Mouse (Mus musculus): Measurements from ENCODE around the gene Gimap9. TPM values are rescaled to one million over a fixed set of nuclear protein-coding genes. Genes with fewer than 3 reads are reported as not detected.

Gimap9 gene
- polyA plus RNA-seq (2015; fragmentation: Nextera tagmentation; extraction: Ambion mirVana) = 1.5 and 1.7 TPM in 2 replicates

GRCm38 (mm10) chr6:48675931-48676859, at the start of gene Gimap9:
Gene Gimap9 (plus strand): TSS chr6:48676129.
- H3K4me2 ChIP-seq = peak within 1 kb of the TSS; percentile 31
- H3K4me3 ChIP-seq = peak within 1 kb of the TSS; percentile 9; the same call in 1 of the 2 replicates
- H3K27me3 ChIP-seq (replicated peaks) = no peaks in the 10 kb centered on the region
- 0 out of 2 replicates have a peak, but pooled peaks cover 2% of the 10 kb centered on the region for H3K4me1 ChIP-seq
- WGBS = 23% methylated on average over 11 of the region's 13 CpGs
- H3K9ac ChIP-seq = no peak within 1 kb of the TSS
- H3K36me3 ChIP-seq (replicated peaks) = no peaks in the 10 kb centered on the region
- H3K9me3 ChIP-seq = no peaks in the 10 kb centered on the region
- H3K27ac ChIP-seq = no peak within 1 kb of the TSS
- ATAC-seq (replicated peaks) = no peak

- peaks cover 26% of the 10 kb centered on the region for H3K4me1 ChIP-seq
- H3K27me3 ChIP-seq (replicated peaks) = peaks cover 17% of the 10 kb centered on the region
- peak within 1 kb of the TSS; percentile 92 for H3K4me2 ChIP-seq
- H3K9ac ChIP-seq = peak within 1 kb of the TSS; percentile 44
- WGBS = 26% methylated on average over 8 of the region's 8 CpGs
- ATAC-seq (replicated peaks) = no peak
- no peaks in the 10 kb centered on the region for H3K9me3 ChIP-seq
- peak within 1 kb of the TSS; percentile 54 for H3K4me3 ChIP-seq
- H3K36me3 ChIP-seq (replicated peaks) = no peaks in the 10 kb centered on the region
- H3K27ac ChIP-seq = no peak within 1 kb of the TSS
These were observed 49.5 kb upstream of the Gimap9 start, which contains the start of gene AI854703 for GRCm38 (mm10) chr6:48626464-48626863. Gene AI854703 (plus strand): TSS chr6:48626764.

GRCm38 (mm10) chr6:48626984-48627383, 48.9 kb upstream of the Gimap9 start:
- H3K27me3 ChIP-seq (replicated peaks) = peaks cover 17% of the 10 kb centered on the region
- no peak overlapping the region for H3K27ac ChIP-seq
- H3K4me1 ChIP-seq = peaks cover 26% of the 10 kb centered on the region
- peak overlapping the region; percentile 92 for H3K4me2 ChIP-seq
- WGBS = under 1% methylated on average over 32 of the region's 32 CpGs
- H3K9ac ChIP-seq = peak overlapping the region; percentile 44
- H3K4me3 ChIP-seq = peak overlapping the region; percentile 54
- ATAC-seq (replicated peaks) = peak; percentile 59
- H3K9me3 ChIP-seq = no peaks in the 10 kb centered on the region
- no peaks in the 10 kb centered on the region for H3K36me3 ChIP-seq (replicated peaks)

- H3K4me2 ChIP-seq = peak overlapping the region; percentile 92
- H3K4me1 ChIP-seq = peaks cover 26% of the 10 kb centered on the region
- H3K36me3 ChIP-seq (replicated peaks) = no peaks in the 10 kb centered on the region
- H3K9ac ChIP-seq = peak overlapping the region; percentile 44
- 2% methylated on average over 7 of the region's 7 CpGs for WGBS
- H3K27ac ChIP-seq = no peak overlapping the region
- peak overlapping the region; percentile 54 for H3K4me3 ChIP-seq
- peaks cover 17% of the 10 kb centered on the region for H3K27me3 ChIP-seq (replicated peaks)
- no peaks in the 10 kb centered on the region for H3K9me3 ChIP-seq
- ATAC-seq (replicated peaks) = no peak
These were observed 48.4 kb upstream of the Gimap9 start for GRCm38 (mm10) chr6:48627511-48627924.

- Histone ChIP-seq H3K27me3 (replicated peaks) (peaks cover 17% of the 10 kb centered on the region), H3K36me3 (replicated peaks) (no peaks in the 10 kb centered on the region)
- 73% methylated on average over 3 of the region's 3 CpGs for whole genome bisulfite sequencing
These were observed 47.6 kb upstream of the Gimap9 start for GRCm38 (mm10) chr6:48628377-48628776.

GRCm38 (mm10) chr6:48628808-48629660, 46.9 kb upstream of the Gimap9 start:
- H3K4me1 ChIP-seq = peaks cover 26% of the 10 kb centered on the region
- H3K9me3 ChIP-seq = no peaks in the 10 kb centered on the region
- H3K27me3 ChIP-seq (replicated peaks) = peaks cover 17% of the 10 kb centered on the region
- peak overlapping the region; percentile 80 for H3K4me2 ChIP-seq
- 16% methylated on average over 54 of the region's 54 CpGs for WGBS
- peak overlapping the region; percentile 56 for H3K9ac ChIP-seq
- H3K27ac ChIP-seq = peak overlapping the region; percentile 74
- peak; percentile 78 for ATAC-seq (replicated peaks)
- peak overlapping the region; percentile 53 for H3K4me3 ChIP-seq
- H3K36me3 ChIP-seq (replicated peaks) = no peaks in the 10 kb centered on the region

More at GRCm38 (mm10) chr6:48628377-48628776, 47.6 kb upstream of the Gimap9 start:
- H3K9me3 ChIP-seq = no peaks in the 10 kb centered on the region
- H3K4me2 ChIP-seq = peak overlapping the region; percentile 80; the same call in 1 of the 2 replicates
- H3K4me3 ChIP-seq = no peak overlapping the region
- no peak for ATAC-seq (replicated peaks)
- H3K27ac ChIP-seq = no peak overlapping the region
- H3K4me1 ChIP-seq = peaks cover 26% of the 10 kb centered on the region
- H3K9ac ChIP-seq = no peak overlapping the region

- peak overlapping the region; percentile 80 for H3K4me2 ChIP-seq
- H3K4me3 ChIP-seq = peak overlapping the region; percentile 53
- H3K27ac ChIP-seq = peak overlapping the region; percentile 74
- no peaks in the 10 kb centered on the region for H3K36me3 ChIP-seq (replicated peaks)
- peak overlapping the region; percentile 56 for H3K9ac ChIP-seq
- H3K9me3 ChIP-seq = no peaks in the 10 kb centered on the region
- WGBS = 20% methylated on average over 13 of the region's 13 CpGs
- peaks cover 26% of the 10 kb centered on the region for H3K4me1 ChIP-seq
- peaks cover 17% of the 10 kb centered on the region for H3K27me3 ChIP-seq (replicated peaks)
- peak; percentile 54 for ATAC-seq (replicated peaks)
These were observed 46.3 kb upstream of the Gimap9 start for GRCm38 (mm10) chr6:48629661-48630034.

GRCm38 (mm10) chr6:48630831-48631230, 45.1 kb upstream of the Gimap9 start:
- H3K9me3 ChIP-seq = no peaks in the 10 kb centered on the region
- no peak overlapping the region for H3K4me3 ChIP-seq
- H3K9ac ChIP-seq = no peak overlapping the region
- H3K4me2 ChIP-seq = no peak overlapping the region
- H3K27ac ChIP-seq = no peak overlapping the region
- WGBS = 89% methylated on average over 8 of the region's 8 CpGs
- no peaks in the 10 kb centered on the region for H3K36me3 ChIP-seq (replicated peaks)
- H3K27me3 ChIP-seq (replicated peaks) = peaks cover 13% of the 10 kb centered on the region
- no peak for ATAC-seq (replicated peaks)
- peaks cover 26% of the 10 kb centered on the region for H3K4me1 ChIP-seq

GRCm38 (mm10) chr6:48635105-48635504, 40.8 kb upstream of the Gimap9 start:
- Histone ChIP-seq H3K4me1 (no peaks in the 10 kb centered on the region), H3K9me3 (no peaks in the 10 kb centered on the region), H3K4me3 (no peak overlapping the region), H3K9ac (no peak overlapping the region), H3K4me2 (no peak overlapping the region), H3K36me3 (replicated peaks) (no peaks in the 10 kb centered on the region), H3K27ac (no peak overlapping the region), H3K27me3 (replicated peaks) (no peaks in the 10 kb centered on the region)
- WGBS = 90% methylated on average over 2 of the region's 2 CpGs
- no peak for ATAC-seq (replicated peaks)

- Histone ChIP-seq H3K4me2 (no peak overlapping the region), H3K4me1 (no peaks in the 10 kb centered on the region), H3K9ac (no peak overlapping the region), H3K9me3 (no peaks in the 10 kb centered on the region), H3K27me3 (replicated peaks) (no peaks in the 10 kb centered on the region), H3K4me3 (no peak overlapping the region), H3K27ac (no peak overlapping the region), H3K36me3 (replicated peaks) (no peaks in the 10 kb centered on the region)
- ATAC-seq (replicated peaks) = no peak
- WGBS = 53% methylated on average over 6 of the region's 6 CpGs
These were observed 39.4 kb upstream of the Gimap9 start for GRCm38 (mm10) chr6:48636515-48636914.

GRCm38 (mm10) chr6:48637811-48638500, 38.0 kb upstream of the Gimap9 start:
- Histone ChIP-seq H3K36me3 (replicated peaks) (no peaks in the 10 kb centered on the region), H3K4me1 (no peaks in the 10 kb centered on the region), H3K4me3 (no peak overlapping the region), H3K9ac (no peak overlapping the region), H3K27ac (no peak overlapping the region), H3K4me2 (no peak overlapping the region), H3K9me3 (no peaks in the 10 kb centered on the region), H3K27me3 (replicated peaks) (no peaks in the 10 kb centered on the region)
- 67% methylated on average over 6 of the region's 6 CpGs for WGBS
- ATAC-seq (replicated peaks) = no peak

Measured in midbrain, embryonic 15.5 days (tissue).